Mouse (Mus musculus) liver, embryonic 14.5 days (tissue): ENCODE measurements around the gene Dennd2c.

Experiments
- CTCF ChIP-seq: IDR thresholded peaks from 2 replicates; pipeline ENCODE4 v1.5.1; 2016; ENCODE audit warnings: antibody characterized with exemption, low read depth, control low read depth
- EP300 ChIP-seq: IDR thresholded peaks from 2 replicates; pipeline ENCODE4 v1.6.1; 2016; ENCODE audit warnings: antibody characterized with exemption, low read depth

DNA sequence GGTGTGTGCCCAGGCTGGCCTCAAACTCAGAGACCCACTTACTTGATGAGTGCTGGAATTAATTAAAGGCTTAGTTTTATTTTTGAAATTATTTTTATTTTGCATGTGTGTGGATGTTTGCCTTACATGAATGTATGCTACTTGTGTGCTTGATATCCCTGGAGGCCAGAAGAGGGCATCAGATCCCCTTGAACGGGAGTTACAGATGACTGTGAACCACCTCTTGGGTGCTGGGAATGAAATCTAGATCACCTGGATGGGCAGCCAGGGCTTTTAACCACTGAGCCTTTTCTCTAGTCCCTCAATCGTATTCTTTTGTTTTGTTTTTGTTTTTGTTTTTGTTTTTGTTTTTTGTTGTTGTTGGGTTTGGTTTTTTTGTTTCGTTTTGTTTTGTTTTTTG is 23.7 kb downstream of the Dennd2c start:
- TF ChIP-seq CTCF, result peak; percentile 42
- no peak for TF ChIP-seq EP300
